Comparison of ENCODE assay signal across 8 mouse cellular contexts in the genomic region with DNA sequence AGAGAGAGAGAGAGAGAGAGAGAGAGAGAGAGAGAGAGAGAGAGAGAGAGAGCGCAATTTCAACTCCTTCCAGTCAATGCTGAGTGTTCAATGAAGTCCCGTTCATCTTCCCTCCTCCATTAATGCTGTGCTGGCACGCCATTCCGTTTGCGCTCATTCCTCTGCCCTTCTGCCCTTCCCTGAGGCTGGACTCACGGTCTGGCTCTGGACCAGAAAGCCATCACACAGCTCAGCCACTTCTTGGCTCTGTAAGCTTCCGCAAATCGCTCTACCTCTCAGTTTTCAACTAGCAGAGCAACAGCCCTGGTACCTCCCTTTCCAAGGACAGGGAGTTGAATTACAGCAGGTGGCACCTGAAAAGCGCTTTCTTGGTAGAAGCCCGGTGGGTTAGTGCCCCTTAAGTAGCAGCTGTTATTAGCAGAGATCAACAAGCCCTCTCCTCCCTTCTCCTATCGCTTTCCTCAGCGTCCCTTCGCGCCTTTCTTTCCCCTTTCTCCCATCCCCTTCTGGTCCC. TPM values are rescaled to one million over a fixed set of nuclear protein-coding genes. Genes with fewer than 3 reads are reported as not detected.
A peak's percentile ranks its signal among the peaks of the same experiment; 100 is the strongest.
DNase-seq lines count a peak whose midpoint lies in the region; ATAC-seq and TF ChIP-seq lines count a peak whose summit lies in the region.

No protein-coding gene starts in this region.

- TF ChIP-seq CTCF in kidney, adult 2 months (conservative IDR thresholded peaks at IDR 0.05; ENCODE audit: insufficient read depth, insufficient read length, low read depth, low read length), result no peak
- no peak for TF ChIP-seq CTCF in lung, embryonic 14.5 days (IDR thresholded peaks at IDR 0.05; ENCODE audit: low read depth)

- peak overlapping the region; percentile 33 for H3K9ac ChIP-seq in forebrain, embryonic 16.5 days (replicated peaks; ENCODE audit: low read depth, low read length)
- H3K9ac ChIP-seq in lung, embryonic 14.5 days, result no peak overlapping the region
- no peak overlapping the region; the same call in 1 of the 2 replicates for H3K9ac ChIP-seq in stomach, embryonic 15.5 days

- H3K9me3 ChIP-seq in forebrain, embryonic 16.5 days (ENCODE audit: control insufficient read depth, low read length), result no peaks in the 10 kb centered on the region
- H3K9me3 ChIP-seq in lung, embryonic 14.5 days (ENCODE audit: low read depth, low read length), result no peaks in the 10 kb centered on the region
- no peaks in the 10 kb centered on the region for H3K9me3 ChIP-seq in stomach, embryonic 15.5 days

- peak overlapping the region; percentile 47 for H3K4me2 ChIP-seq in forebrain, embryonic 16.5 days (ENCODE audit: low read length)
- H3K4me2 ChIP-seq in lung, embryonic 14.5 days, result peak overlapping the region; percentile 53
- peak overlapping the region; percentile 53 for H3K4me2 ChIP-seq in stomach, embryonic 15.5 days

- 3% methylated on average over 14 of the region's 14 CpGs for WGBS in forebrain, embryonic 16.5 days
- whole genome bisulfite sequencing in kidney, adult 2 months, result 1% methylated on average over 14 of the region's 14 CpGs
- WGBS in lung, embryonic 14.5 days, result 4% methylated on average over 14 of the region's 14 CpGs
- WGBS in stomach, embryonic 15.5 days, result 2% methylated on average over 14 of the region's 14 CpGs

- TF ChIP-seq POLR2A in kidney, adult 2 months (IDR thresholded peaks at IDR 0.05; ENCODE audit: low read depth, low read length), result no peak

- H3K27ac ChIP-seq in forebrain, embryonic 16.5 days (ENCODE audit: low read length), result no peak overlapping the region
- H3K27ac ChIP-seq in kidney, adult 2 months (ENCODE audit: insufficient read depth, low read depth, low read length), result peak overlapping the region; percentile 0; the same call in 1 of the 2 replicates
- H3K27ac ChIP-seq in lung, embryonic 14.5 days (ENCODE audit: low read depth), result no peak overlapping the region
- H3K27ac ChIP-seq in stomach, embryonic 15.5 days, result no peak overlapping the region

- no peak for ATAC-seq in forebrain, embryonic 16.5 days
- no peak for ATAC-seq in lung, embryonic 14.5 days (ENCODE audit: insufficient read depth)
- ATAC-seq in stomach, embryonic 15.5 days (ENCODE audit: insufficient read depth, low FRiP score, low read depth), result no peak
- no peak for ATAC-seq in CD4-positive, CD25-positive, alpha-beta regulatory T cell, adult 4 months

- DNase-seq in gastrocnemius, adult 18-20 months (ENCODE audit: low spot score), result peak; percentile 26
- DNase-seq in gastrocnemius, postnatal 4 days (ENCODE audit: low spot score in 2 of 2), result no peak
- peak; percentile 91 for DNase-seq in kidney, adult 2 months
- peak; percentile 55 for DNase-seq in lung, embryonic 14.5 days
- DNase-seq in ovary, postnatal 36 days (ENCODE audit: low spot score), result no peak

- peaks cover 10% of the 10 kb centered on the region for H3K4me1 ChIP-seq in forebrain, embryonic 16.5 days (replicated peaks; ENCODE audit: control insufficient read depth, insufficient read depth, low read length)
- H3K4me1 ChIP-seq in kidney, adult 2 months (ENCODE audit: control insufficient read depth, insufficient read depth, low read length), result no peaks in the 10 kb centered on the region; the same call in 1 of the 2 replicates
- no peaks in the 10 kb centered on the region for H3K4me1 ChIP-seq in lung, embryonic 14.5 days (ENCODE audit: insufficient read depth)
- H3K4me1 ChIP-seq in stomach, embryonic 15.5 days, result peaks cover 8% of the 10 kb centered on the region; the same call in 1 of the 2 replicates

- no peaks in the 10 kb centered on the region for H3K36me3 ChIP-seq in forebrain, embryonic 16.5 days (ENCODE audit: control insufficient read depth, insufficient read depth)
- H3K36me3 ChIP-seq in kidney, adult 2 months (ENCODE audit: control insufficient read depth, insufficient read depth, low read length), result no peaks in the 10 kb centered on the region
- no peaks in the 10 kb centered on the region for H3K36me3 ChIP-seq in lung, embryonic 14.5 days (ENCODE audit: insufficient read depth)
- no peaks in the 10 kb centered on the region for H3K36me3 ChIP-seq in stomach, embryonic 15.5 days

- H3K4me3 ChIP-seq in forebrain, embryonic 16.5 days (replicated peaks; ENCODE audit: low read length), result peak overlapping the region; percentile 36
- H3K4me3 ChIP-seq in kidney, adult 2 months (ENCODE audit: insufficient read depth, low read depth, low read length), result peak overlapping the region; percentile 6
- peak overlapping the region; percentile 8 for H3K4me3 ChIP-seq in lung, embryonic 14.5 days (ENCODE audit: low read depth, low read length)
- H3K4me3 ChIP-seq in stomach, embryonic 15.5 days (replicated peaks), result peak overlapping the region; percentile 24

- H3K27me3 ChIP-seq in forebrain, embryonic 16.5 days (replicated peaks; ENCODE audit: control insufficient read depth, insufficient read depth, low read length), result peaks cover 26% of the 10 kb centered on the region
- H3K27me3 ChIP-seq in kidney, adult 2 months (replicated peaks; ENCODE audit: control insufficient read depth, insufficient read depth, low read length), result no peaks in the 10 kb centered on the region
- peaks cover 24% of the 10 kb centered on the region for H3K27me3 ChIP-seq in lung, embryonic 14.5 days (ENCODE audit: insufficient read depth, low read length)
- H3K27me3 ChIP-seq in stomach, embryonic 15.5 days (replicated peaks), result peaks cover 19% of the 10 kb centered on the region

RNA-seq across cellular contexts. Expression of a gene that starts 0.6 kb away (rescaled TPM):
- total RNA-seq in gastrocnemius, adult 18-20 months (2021), result 1 to 10 TPM; 3.2 to 3.6 TPM
- 10 to 100 TPM; 20.3 to 22.2 TPM for total RNA-seq in gastrocnemius, postnatal 4 days (2021)
- polyA plus RNA-seq in forebrain, embryonic 16.5 days (2015; fragmentation: Nextera tagmentation; extraction: Ambion mirVana), result 43.4 and 55.3 TPM in 2 replicates
- polyA plus RNA-seq in kidney, adult 2 months (2012; rRNA removed), result 30.2 and 30.9 TPM in 2 replicates
- 3.4 and 4.4 TPM in 2 replicates for polyA plus RNA-seq in lung, embryonic 14.5 days (2014; fragmentation: Nextera tagmentation; extraction: Ambion mirVana)
- 5.2 and 6.7 TPM in 2 replicates for polyA plus RNA-seq in stomach, embryonic 15.5 days (2015; fragmentation: Nextera tagmentation; extraction: Ambion mirVana)
- not detected for polyA plus RNA-seq in CD4-positive, CD25-positive, alpha-beta regulatory T cell, adult 4 months (2017; shearing (Covaris generic))

RNA-seq across cellular contexts. Expression of a gene that starts 2.5 kb away (rescaled TPM):
- not detected for total RNA-seq in gastrocnemius, adult 18-20 months (2021)
- not detected for total RNA-seq in gastrocnemius, postnatal 4 days (2021)
- not detected in 2 replicates for polyA plus RNA-seq in forebrain, embryonic 16.5 days (2015; fragmentation: Nextera tagmentation; extraction: Ambion mirVana)
- 0.03 and 0.06 TPM in 2 replicates for polyA plus RNA-seq in kidney, adult 2 months (2012; rRNA removed)
- polyA plus RNA-seq in lung, embryonic 14.5 days (2014; fragmentation: Nextera tagmentation; extraction: Ambion mirVana), result 0.20 TPM in 1 of 2 replicates, not detected in the other
- not detected in 2 replicates for polyA plus RNA-seq in stomach, embryonic 15.5 days (2015; fragmentation: Nextera tagmentation; extraction: Ambion mirVana)
- polyA plus RNA-seq in CD4-positive, CD25-positive, alpha-beta regulatory T cell, adult 4 months (2017; shearing (Covaris generic)), result not detected

RNA-seq across cellular contexts. Expression of a gene that starts 27.6 kb away (rescaled TPM):
- under 1 TPM; 0.09 to 0.11 TPM for total RNA-seq in gastrocnemius, adult 18-20 months (2021)
- total RNA-seq in gastrocnemius, postnatal 4 days (2021), result under 1 TPM; 0.10 TPM
- not detected in 2 replicates for polyA plus RNA-seq in forebrain, embryonic 16.5 days (2015; fragmentation: Nextera tagmentation; extraction: Ambion mirVana)
- 10.8 and 15.0 TPM in 2 replicates for polyA plus RNA-seq in kidney, adult 2 months (2012; rRNA removed)
- not detected in 2 replicates for polyA plus RNA-seq in lung, embryonic 14.5 days (2014; fragmentation: Nextera tagmentation; extraction: Ambion mirVana)
- polyA plus RNA-seq in stomach, embryonic 15.5 days (2015; fragmentation: Nextera tagmentation; extraction: Ambion mirVana), result 2.7 and 3.2 TPM in 2 replicates
- not detected for polyA plus RNA-seq in CD4-positive, CD25-positive, alpha-beta regulatory T cell, adult 4 months (2017; shearing (Covaris generic))

RNA-seq across cellular contexts. Expression of a gene that starts 56.2 kb away (rescaled TPM):
- under 1 TPM; 0.09 to 0.43 TPM for total RNA-seq in gastrocnemius, adult 18-20 months (2021)
- total RNA-seq in gastrocnemius, postnatal 4 days (2021), result 1 to 10 TPM; 1.4 to 2.2 TPM
- not detected in 2 replicates for polyA plus RNA-seq in forebrain, embryonic 16.5 days (2015; fragmentation: Nextera tagmentation; extraction: Ambion mirVana)
- not detected in 2 replicates for polyA plus RNA-seq in kidney, adult 2 months (2012; rRNA removed)
- not detected in 2 replicates for polyA plus RNA-seq in lung, embryonic 14.5 days (2014; fragmentation: Nextera tagmentation; extraction: Ambion mirVana)
- polyA plus RNA-seq in stomach, embryonic 15.5 days (2015; fragmentation: Nextera tagmentation; extraction: Ambion mirVana), result 0.15 TPM in 1 of 2 replicates, not detected in the other
- polyA plus RNA-seq in CD4-positive, CD25-positive, alpha-beta regulatory T cell, adult 4 months (2017; shearing (Covaris generic)), result not detected

Comparison
In these comparisons a context has a peak if more than half of its experiments do, and no peak if none do; other contexts are left out.
1. DNase-seq: peak in gastrocnemius, adult 18-20 months (single experiment), kidney, adult 2 months (single experiment) and lung, embryonic 14.5 days (single experiment); none in gastrocnemius, postnatal 4 days (0 of 2) and ovary, postnatal 36 days (single experiment).
2. Peak in every context shown above with its lines, with median percentiles within 50 percentile points of each other: H3K4me2 ChIP-seq and H3K4me3 ChIP-seq.